Mouse (Mus musculus): ENCODE measurements around the gene Tbx6.

Gene Tbx6

GRCm38 (mm10) chr7:126821835-126822511, 40.7 kb downstream of the Tbx6 start:
- DNase-seq, result peak; percentile 82

- no peak for DNase-seq
Measured at GRCm38 (mm10) chr7:126822741-126823140, 41.5 kb downstream of the Tbx6 start.

GRCm38 (mm10) chr7:126823202-126823711, 42.0 kb downstream of the Tbx6 start:
- no peak for DNase-seq

- no peak for DNase-seq
Measured at GRCm38 (mm10) chr7:126823940-126824339, 42.7 kb downstream of the Tbx6 start.

GRCm38 (mm10) chr7:126825403-126825802, 44.1 kb downstream of the Tbx6 start:
- no peak for DNase-seq

GRCm38 (mm10) chr7:126825952-126826351, 44.7 kb downstream of the Tbx6 start:
- no peak for DNase-seq

GRCm38 (mm10) chr7:126831539-126831938, 50.3 kb downstream of the Tbx6 start, which contains the start of gene 4930451I11Rik:
Gene 4930451I11Rik (minus strand): TSS chr7:126831639.
- no peak for DNase-seq

GRCm38 (mm10) chr7:126832036-126832598, 50.8 kb downstream of the Tbx6 start:
- peak; percentile 88 for DNase-seq

GRCm38 (mm10) chr7:126833294-126833693, 52.0 kb downstream of the Tbx6 start:
- no peak for DNase-seq

Measured in kidney, postnatal 14 days (tissue).